ENCODE assay signal across 31 mouse cellular contexts in the genomic region with DNA sequence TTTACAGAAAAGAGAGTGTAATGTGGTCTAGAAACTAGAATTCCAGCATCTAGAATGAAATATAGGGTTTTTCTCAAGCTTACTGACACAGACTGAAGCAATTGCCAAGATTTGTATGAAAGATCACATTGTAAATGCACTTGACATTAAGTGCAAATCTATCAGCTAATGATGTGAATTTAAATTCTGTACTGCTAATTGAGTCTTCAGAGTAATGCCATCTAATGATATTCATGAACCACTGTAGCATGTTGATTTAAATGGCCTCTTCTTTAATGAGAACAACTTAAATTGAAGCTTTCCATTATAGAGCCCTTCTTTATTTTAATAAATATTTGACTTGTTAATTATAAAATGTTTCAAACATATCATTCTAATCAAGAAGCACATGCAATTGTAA.
DNase-seq lines count a peak whose midpoint lies in the region; ATAC-seq and TF ChIP-seq lines count a peak whose summit lies in the region.
"Had no signal": no experiment of that assay in that cellular context is flagged by ENCODE, and none has a peak within 500 bp of the region (broad histone marks: within the 10 kb centered on the region; RNA-seq: fewer than 3 reads in every experiment).

No protein-coding gene starts in this region.

- no peaks in the 10 kb centered on the region for H3K4me1 ChIP-seq in forebrain, embryonic 14.5 days (ENCODE audit: control insufficient read depth, insufficient read depth, low read length)
- H3K4me1 ChIP-seq in forebrain, embryonic 11.5 days (replicated peaks; ENCODE audit: control insufficient read depth, insufficient read depth, low read length): no peaks in the 10 kb centered on the region
- H3K4me1 ChIP-seq in hindbrain, postnatal 0 days (ENCODE audit: insufficient read depth, low read length): no peaks in the 10 kb centered on the region
- no peaks in the 10 kb centered on the region for H3K4me1 ChIP-seq in hindbrain, embryonic 11.5 days (replicated peaks; ENCODE audit: control insufficient read depth, insufficient read depth, low read length)
- H3K4me1 ChIP-seq: embryonic facial prominence, embryonic 10.5 days; embryonic facial prominence, embryonic 13.5 days; heart, embryonic 12.5 days; heart, embryonic 15.5 days; hindbrain, embryonic 10.5 days; hindbrain, embryonic 15.5 days had no signal

- H3K9ac ChIP-seq in forebrain, embryonic 14.5 days (ENCODE audit: low read length): no peak overlapping the region
- H3K9ac ChIP-seq in forebrain, embryonic 11.5 days (ENCODE audit: low read length): no peak overlapping the region
- no peak overlapping the region for H3K9ac ChIP-seq in hindbrain, postnatal 0 days (replicated peaks; ENCODE audit: low read length)
- H3K9ac ChIP-seq in hindbrain, embryonic 11.5 days (ENCODE audit: low read depth, low read length): no peak overlapping the region
- H3K9ac ChIP-seq: embryonic facial prominence, embryonic 13.5 days; heart, embryonic 12.5 days; heart, embryonic 15.5 days; hindbrain, embryonic 15.5 days had no signal

- no peaks in the 10 kb centered on the region for H3K9me3 ChIP-seq in forebrain, embryonic 14.5 days (replicated peaks; ENCODE audit: control insufficient read depth, low read length)
- no peaks in the 10 kb centered on the region for H3K9me3 ChIP-seq in forebrain, embryonic 11.5 days (ENCODE audit: control insufficient read depth, low read length)
- no peaks in the 10 kb centered on the region for H3K9me3 ChIP-seq in hindbrain, postnatal 0 days (ENCODE audit: low read length)
- no peaks in the 10 kb centered on the region for H3K9me3 ChIP-seq in hindbrain, embryonic 11.5 days (ENCODE audit: control insufficient read depth, low read length)
- H3K9me3 ChIP-seq: embryonic facial prominence, embryonic 10.5 days; embryonic facial prominence, embryonic 13.5 days; G1E; heart, embryonic 12.5 days; heart, embryonic 15.5 days; hindbrain, embryonic 10.5 days; hindbrain, embryonic 15.5 days had no signal

- no peaks in the 10 kb centered on the region for H3K27me3 ChIP-seq in forebrain, embryonic 14.5 days (replicated peaks; ENCODE audit: control insufficient read depth, insufficient read depth, low read length)
- H3K27me3 ChIP-seq in forebrain, embryonic 11.5 days (ENCODE audit: control insufficient read depth, insufficient read depth, low read length): no peaks in the 10 kb centered on the region
- no peaks in the 10 kb centered on the region for H3K27me3 ChIP-seq in hindbrain, postnatal 0 days (ENCODE audit: insufficient read depth, low read length)
- H3K27me3 ChIP-seq in hindbrain, embryonic 11.5 days (ENCODE audit: control insufficient read depth, insufficient read depth, low read length): no peaks in the 10 kb centered on the region
- H3K27me3 ChIP-seq: CH12.LX; embryonic facial prominence, embryonic 13.5 days; heart, embryonic 12.5 days; heart, embryonic 15.5 days; hindbrain, embryonic 15.5 days; Patski had no signal

- ATAC-seq in forebrain, embryonic 14.5 days: peak; percentile 50; the same call in 1 of the 2 replicates
- no peak for ATAC-seq in forebrain, embryonic 11.5 days (replicated peaks; ENCODE audit: low FRiP score)
- no peak for ATAC-seq in hindbrain, postnatal 0 days
- no peak for ATAC-seq in hindbrain, embryonic 11.5 days (ENCODE audit: low FRiP score)
- ATAC-seq: inflammation-experienced regulatory T-cells, adult 6 months; intestine, embryonic 16.5 days; Patski had no signal

- DNase-seq in forebrain, embryonic 14.5 days (ENCODE audit: low spot score): peak; percentile 68
- no peak for DNase-seq in forebrain, embryonic 11.5 days (ENCODE audit: low spot score)
- DNase-seq in hindbrain, postnatal 0 days (ENCODE audit: low spot score): peak; percentile 2
- no peak for DNase-seq in hindbrain, embryonic 11.5 days (ENCODE audit: low spot score)
- DNase-seq in retina, postnatal 1 day: peak; percentile 4
- no peak for DNase-seq in retina, embryonic 14.5 days (ENCODE audit: low spot score)
- DNase-seq: adrenal gland, adult 2 months; adrenal gland, postnatal 14 days; B cell, adult 2 months; cerebellum, adult 11-12 months; cerebellum, adult 8-10 months; cerebellum, postnatal 10 days; cerebellum, postnatal 36 days; embryo, embryonic 11 days; gastrocnemius, postnatal 25 days; heart, adult 18-20 months; heart, postnatal 10 days; heart, postnatal 36 days; kidney, adult 18-20 months had no signal

- no peak overlapping the region for H3K27ac ChIP-seq in forebrain, embryonic 14.5 days (ENCODE audit: low read depth, low read length)
- H3K27ac ChIP-seq in forebrain, embryonic 11.5 days (ENCODE audit: low read depth, low read length): no peak overlapping the region
- no peak overlapping the region for H3K27ac ChIP-seq in hindbrain, postnatal 0 days
- no peak overlapping the region for H3K27ac ChIP-seq in hindbrain, embryonic 11.5 days (ENCODE audit: low read depth, low read length)
- H3K27ac ChIP-seq: embryonic facial prominence, embryonic 10.5 days; embryonic facial prominence, embryonic 13.5 days; heart, embryonic 15.5 days; hindbrain, embryonic 10.5 days; hindbrain, embryonic 15.5 days had no signal

- H3K4me2 ChIP-seq in forebrain, embryonic 14.5 days (ENCODE audit: low read length): no peak overlapping the region
- H3K4me2 ChIP-seq in forebrain, embryonic 11.5 days (ENCODE audit: low read depth, low read length, severe bottlenecking): no peak overlapping the region
- no peak overlapping the region for H3K4me2 ChIP-seq in hindbrain, postnatal 0 days (ENCODE audit: low read depth, low read length)
- no peak overlapping the region for H3K4me2 ChIP-seq in hindbrain, embryonic 11.5 days (replicated peaks; ENCODE audit: low read depth, low read length)
- H3K4me2 ChIP-seq: embryonic facial prominence, embryonic 13.5 days; heart, embryonic 12.5 days; heart, embryonic 15.5 days; hindbrain, embryonic 15.5 days had no signal

- no peak overlapping the region for H3K4me3 ChIP-seq in forebrain, embryonic 14.5 days (ENCODE audit: low read depth, low read length)
- H3K4me3 ChIP-seq in forebrain, embryonic 11.5 days (ENCODE audit: low read depth, low read length): no peak overlapping the region
- H3K4me3 ChIP-seq in hindbrain, postnatal 0 days (ENCODE audit: low read length): no peak overlapping the region
- no peak overlapping the region for H3K4me3 ChIP-seq in hindbrain, embryonic 11.5 days (ENCODE audit: low read depth, low read length)
- H3K4me3 ChIP-seq: embryonic facial prominence, embryonic 10.5 days; embryonic facial prominence, embryonic 13.5 days; erythroblast, embryonic 14.5 days; heart, embryonic 12.5 days; heart, embryonic 15.5 days; hindbrain, embryonic 10.5 days; hindbrain, embryonic 15.5 days had no signal

- H3K36me3 ChIP-seq in forebrain, embryonic 14.5 days (ENCODE audit: control insufficient read depth, insufficient read depth, low read length): no peaks in the 10 kb centered on the region
- H3K36me3 ChIP-seq in forebrain, embryonic 11.5 days (ENCODE audit: control insufficient read depth, insufficient read depth, low read length): no peaks in the 10 kb centered on the region
- H3K36me3 ChIP-seq in hindbrain, postnatal 0 days (ENCODE audit: insufficient read depth, low read length): no peaks in the 10 kb centered on the region
- H3K36me3 ChIP-seq in hindbrain, embryonic 11.5 days (ENCODE audit: control insufficient read depth, insufficient read depth, low read length): no peaks in the 10 kb centered on the region
- H3K36me3 ChIP-seq: embryonic facial prominence, embryonic 10.5 days; embryonic facial prominence, embryonic 13.5 days; G1E; heart, embryonic 12.5 days; heart, embryonic 15.5 days; hindbrain, embryonic 10.5 days; hindbrain, embryonic 15.5 days had no signal

- no peak for TF ChIP-seq CTCF in hindbrain, postnatal 0 days (IDR thresholded peaks at IDR 0.05; ENCODE audit: low read depth)

Comparison
In these comparisons a context has a peak if more than half of its experiments do, and no peak if none do; other contexts are left out.
1. DNase-seq: peak in forebrain, embryonic 14.5 days (single experiment), hindbrain, postnatal 0 days (single experiment) and retina, postnatal 1 day (single experiment); none in forebrain, embryonic 11.5 days (single experiment), hindbrain, embryonic 11.5 days (single experiment) and retina, embryonic 14.5 days (single experiment).